Mouse (Mus musculus): ENCODE results near the gene Gpr37l1. TPM values are rescaled to one million over a fixed set of nuclear protein-coding genes. Genes with fewer than 3 reads are reported as not detected.

Gpr37l1 gene
- total and polyA plus RNA-seq, 3 experiments, result not detected

DNA sequence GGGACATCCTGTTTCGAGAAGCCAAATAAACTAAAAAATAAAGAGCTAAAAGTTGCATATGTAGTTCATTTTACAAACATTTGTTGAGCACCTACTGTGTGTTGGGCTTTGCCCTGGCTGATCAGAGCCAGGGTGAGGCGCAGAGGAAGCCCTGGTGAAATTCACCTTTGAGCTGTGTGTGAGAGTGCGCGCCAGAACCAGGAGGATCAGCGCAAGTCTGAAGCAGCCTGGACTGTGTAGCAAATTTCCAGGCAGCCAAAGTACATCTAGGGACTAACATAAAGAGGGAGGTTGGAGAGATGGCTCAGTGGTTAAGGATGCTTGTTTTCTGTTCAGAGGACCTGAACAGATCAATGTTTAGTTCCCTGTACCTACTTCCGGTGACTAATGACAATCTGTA is 5.8 kb upstream of the Gpr37l1 start:
- H3K9ac ChIP-seq (ENCODE audit: insufficient read depth, low read depth), result no peak overlapping the region
- TF ChIP-seq TCF12 (IDR thresholded peaks at IDR 0.05; ENCODE audit: low read depth, low read length), result no peak
- TF ChIP-seq MAFK (IDR thresholded peaks at IDR 0.05; ENCODE audit: insufficient replicate concordance, low read length), result no peak
- TF ChIP-seq BHLHE40 (IDR thresholded peaks at IDR 0.05; ENCODE audit: low read depth, low read length), result no peak
- no peak for TF ChIP-seq ETS1 (conservative IDR thresholded peaks at IDR 0.05; ENCODE audit: low read depth, low read length)
- TF ChIP-seq HCFC1 (IDR thresholded peaks at IDR 0.05; ENCODE audit: low read depth, low read length), result no peak
- no peak for TF ChIP-seq ZC3H11A (IDR thresholded peaks at IDR 0.05; ENCODE audit: low read depth, low read length)
- no peak for TF ChIP-seq CHD2 (IDR thresholded peaks at IDR 0.05; ENCODE audit: low read length)
- TF ChIP-seq E2F4 (IDR thresholded peaks at IDR 0.05; ENCODE audit: insufficient replicate concordance, low read depth, low read length), result no peak
- TF ChIP-seq ZMIZ1 (IDR thresholded peaks at IDR 0.05; ENCODE audit: low read depth, low read length), result no peak
- no peak for TF ChIP-seq ZNF384 (IDR thresholded peaks at IDR 0.05; ENCODE audit: low read depth, low read length)
- TF ChIP-seq USF2 (conservative IDR thresholded peaks at IDR 0.05; ENCODE audit: low read depth, low read length), result no peak
- no peak for TF ChIP-seq ELF1 (IDR thresholded peaks at IDR 0.05; ENCODE audit: low read depth, low read length)
- TF ChIP-seq TBP (conservative IDR thresholded peaks at IDR 0.05; ENCODE audit: low read depth, low read length), result no peak
- no peak for TF ChIP-seq KAT2A (IDR thresholded peaks at IDR 0.05; ENCODE audit: insufficient replicate concordance, low read length)
- H3K27me3 ChIP-seq (replicated peaks), result no peaks in the 10 kb centered on the region
- no peak overlapping the region for H3K27ac ChIP-seq (ENCODE audit: insufficient read depth, low read depth)
- H3K36me3 ChIP-seq (replicated peaks in 1 of 2; ENCODE audit: control insufficient read depth in 1 of 2, insufficient read depth in 1 of 2, low read length in 1 of 2), result no peaks in the 10 kb centered on the region
- H3K4me1 ChIP-seq (ENCODE audit: control insufficient read depth in 1 of 2, insufficient read depth in 2 of 2), result peaks cover 16 to 47% of the 10 kb centered on the region in 2 experiments
- DNase-seq (ENCODE audit: extremely low read depth), result no peak
- dilution Hi-C loops (cut with MboI; ENCODE audit: extremely low pct_ligation_motif_present, extremely low pct_unique_long_range_greater_than_20kb, low sequenced_read_pairs) (no loop called here), in situ Hi-C loops (cut with MboI; ENCODE audit: low pct_ligation_motif_present, low pct_unique_long_range_greater_than_20kb, low sequenced_read_pairs) (loop anchor here (5.0 to 25.0 kb wide), 3 partner anchors 84 to 489 kb away; partner anchors contain the start of gene Elf3)
- no peaks in the 10 kb centered on the region for H3K79me2 ChIP-seq (replicated peaks; ENCODE audit: control insufficient read depth, extremely low read depth, insufficient read depth, poor library complexity, severe bottlenecking)
- no peak overlapping the region for H3K4me3 ChIP-seq (replicated peaks in 1 of 3; ENCODE audit: low read depth in 2 of 3, low read length in 2 of 3, poor library complexity in 1 of 3)
- no peaks in the 10 kb centered on the region for H3K9me3 ChIP-seq (replicated peaks; ENCODE audit: low read length)
- no peak overlapping the region for H3K4me2 ChIP-seq (ENCODE audit: insufficient read depth, low read depth, poor library complexity, severe bottlenecking)

DNA sequence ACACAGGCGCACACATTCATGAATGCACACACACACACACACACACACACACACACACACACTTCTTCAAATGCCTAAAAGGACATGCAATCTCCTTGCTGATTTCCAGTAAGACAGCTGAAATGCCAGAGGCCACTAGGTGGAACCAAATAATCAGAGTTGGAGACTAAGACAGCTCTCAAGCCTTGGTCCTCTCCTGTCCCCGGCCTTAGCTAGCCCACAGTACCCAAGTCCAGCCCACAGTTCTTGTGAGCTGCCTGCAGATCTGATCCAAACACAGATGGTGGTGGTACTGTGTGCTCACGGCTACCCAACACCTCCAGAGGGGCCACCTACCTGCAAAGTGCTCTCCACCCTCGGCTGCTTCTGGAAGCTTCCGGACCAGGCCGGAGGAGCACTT is 4.5 kb upstream of the Gpr37l1 start:
- peaks cover 8 to 34% of the 10 kb centered on the region in 2 experiments for H3K4me1 ChIP-seq (ENCODE audit: control insufficient read depth in 1 of 2, insufficient read depth in 2 of 2)
- H3K9me3 ChIP-seq (replicated peaks; ENCODE audit: low read length), result no peaks in the 10 kb centered on the region
- peak; percentile 82 for DNase-seq (ENCODE audit: extremely low read depth)
- H3K79me2 ChIP-seq (replicated peaks; ENCODE audit: control insufficient read depth, extremely low read depth, insufficient read depth, poor library complexity, severe bottlenecking), result no peaks in the 10 kb centered on the region
- no peak overlapping the region for H3K27ac ChIP-seq (ENCODE audit: insufficient read depth, low read depth)
- no peak overlapping the region for H3K9ac ChIP-seq (ENCODE audit: insufficient read depth, low read depth)
- in situ Hi-C loops (cut with MboI; ENCODE audit: low pct_ligation_motif_present, low pct_unique_long_range_greater_than_20kb, low sequenced_read_pairs) (loop anchor here (5.0 to 25.0 kb wide), 3 partner anchors 85 to 490 kb away; partner anchors contain the start of gene Elf3), dilution Hi-C loops (cut with MboI; ENCODE audit: extremely low pct_ligation_motif_present, extremely low pct_unique_long_range_greater_than_20kb, low sequenced_read_pairs) (no loop called here)
- no peak overlapping the region for H3K4me3 ChIP-seq (replicated peaks in 1 of 3; ENCODE audit: low read depth in 2 of 3, low read length in 2 of 3, poor library complexity in 1 of 3)
- no peaks in the 10 kb centered on the region for H3K36me3 ChIP-seq (replicated peaks in 1 of 2; ENCODE audit: control insufficient read depth in 1 of 2, insufficient read depth in 1 of 2, low read length in 1 of 2)
- no peaks in the 10 kb centered on the region for H3K27me3 ChIP-seq (replicated peaks)
- no peak overlapping the region for H3K4me2 ChIP-seq (ENCODE audit: insufficient read depth, low read depth, poor library complexity, severe bottlenecking)
- TF ChIP-seq RCOR1 (conservative IDR thresholded peaks at IDR 0.05; ENCODE audit: low read depth, low read length), result no peak
- TF ChIP-seq TCF12 (IDR thresholded peaks at IDR 0.05; ENCODE audit: low read depth, low read length), result no peak
- peak; percentile 94 for TF ChIP-seq ZC3H11A (IDR thresholded peaks at IDR 0.05; ENCODE audit: low read depth, low read length)
- TF ChIP-seq MAZ (IDR thresholded peaks at IDR 0.05; ENCODE audit: low read depth, low read length), result no peak
- TF ChIP-seq JUND (conservative IDR thresholded peaks at IDR 0.05; ENCODE audit: low read depth, low read length), result no peak
- TF ChIP-seq GABPA (IDR thresholded peaks at IDR 0.05; ENCODE audit: insufficient replicate concordance, low read depth, low read length), result no peak
- no peak for TF ChIP-seq ELF1 (IDR thresholded peaks at IDR 0.05; ENCODE audit: low read depth, low read length)
- TF ChIP-seq ZKSCAN1 (IDR thresholded peaks at IDR 0.05; ENCODE audit: borderline replicate concordance, low read depth, low read length), result no peak
- TF ChIP-seq JUN (IDR thresholded peaks at IDR 0.05; ENCODE audit: insufficient read depth, low read depth, low read length), result no peak
- no peak for TF ChIP-seq POLR2A (IDR thresholded peaks at IDR 0.05; ENCODE audit: low read depth, low read length)
- no peak for TF ChIP-seq HCFC1 (IDR thresholded peaks at IDR 0.05; ENCODE audit: low read depth, low read length)
- no peak for TF ChIP-seq PAX5 (IDR thresholded peaks at IDR 0.05; ENCODE audit: low read length)
- no peak for TF ChIP-seq UBTF (IDR thresholded peaks at IDR 0.05; ENCODE audit: low read depth, low read length)
- no peak for TF ChIP-seq ZNF384 (IDR thresholded peaks at IDR 0.05; ENCODE audit: low read depth, low read length)
- TF ChIP-seq MAFK (IDR thresholded peaks at IDR 0.05; ENCODE audit: insufficient replicate concordance, low read length), result no peak
- TF ChIP-seq BHLHE40 (IDR thresholded peaks at IDR 0.05; ENCODE audit: low read depth, low read length), result no peak
- no peak for TF ChIP-seq NELFE (IDR thresholded peaks at IDR 0.05; ENCODE audit: low read depth, low read length)
- peak; percentile 96 for TF ChIP-seq SMC3 (IDR thresholded peaks at IDR 0.05; ENCODE audit: low read depth, low read length)
- no peak for TF ChIP-seq USF1 (IDR thresholded peaks at IDR 0.05; ENCODE audit: low read depth, low read length)
- no peak for TF ChIP-seq IRF4 (IDR thresholded peaks at IDR 0.05; ENCODE audit: low read depth, low read length)
- TF ChIP-seq POLR2AphosphoS2 (IDR thresholded peaks at IDR 0.05; ENCODE audit: low read depth, low read length), result no peak
- TF ChIP-seq CTCF (conservative IDR thresholded peaks at IDR 0.05 in 1 of 2, IDR thresholded peaks at IDR 0.05 in 1 of 2; ENCODE audit: low read depth in 2 of 2, low read length in 2 of 2), result peak; percentile 47 to 96; a peak in 3 of 4 replicates
- no peak for TF ChIP-seq MAX (IDR thresholded peaks at IDR 0.05; ENCODE audit: low read length)
- TF ChIP-seq SIN3A (IDR thresholded peaks at IDR 0.05; ENCODE audit: low read length), result no peak; the same call in 1 of the 2 replicates
- TF ChIP-seq MXI1 (IDR thresholded peaks at IDR 0.05; ENCODE audit: low read depth, low read length), result no peak
- no peak for TF ChIP-seq EP300 (IDR thresholded peaks at IDR 0.05; ENCODE audit: low read length)

Data from CH12.LX (cell line).